Mouse (Mus musculus) E14TG2a.4 (cell line): ENCODE measurements around the gene Kif13a.

Experiments
- CTCF ChIP-seq: conservative IDR thresholded peaks from 2 replicates; pipeline ENCODE4 v1.5.1; 2014; ENCODE audit warnings: low read length
- NANOG ChIP-seq: IDR thresholded peaks from 2 replicates; pipeline ENCODE4 v1.6.1; 2014; ENCODE audit warnings: borderline replicate concordance, low read length, mixed read lengths
- POU5F1 ChIP-seq: IDR thresholded peaks from 2 replicates; pipeline ENCODE4 v1.6.1; 2014; ENCODE audit warnings: low read length, borderline replicate concordance

- TF ChIP-seq CTCF (no peak; the same call in 1 of the 2 replicates), POU5F1 (no peak), NANOG (no peak)
These were observed 171.0 kb downstream of the Kif13a start for GRCm38 (mm10) chr13:46758627-46759026.
